Mouse (Mus musculus): ENCODE measurements at regions not wholly inside any gene's neighbourhood (a gene's known extent, or its start where the extent isn't known, plus 50 kb on each side); places are given as distances from the start of the nearest gene placed in this dataset.

DNA sequence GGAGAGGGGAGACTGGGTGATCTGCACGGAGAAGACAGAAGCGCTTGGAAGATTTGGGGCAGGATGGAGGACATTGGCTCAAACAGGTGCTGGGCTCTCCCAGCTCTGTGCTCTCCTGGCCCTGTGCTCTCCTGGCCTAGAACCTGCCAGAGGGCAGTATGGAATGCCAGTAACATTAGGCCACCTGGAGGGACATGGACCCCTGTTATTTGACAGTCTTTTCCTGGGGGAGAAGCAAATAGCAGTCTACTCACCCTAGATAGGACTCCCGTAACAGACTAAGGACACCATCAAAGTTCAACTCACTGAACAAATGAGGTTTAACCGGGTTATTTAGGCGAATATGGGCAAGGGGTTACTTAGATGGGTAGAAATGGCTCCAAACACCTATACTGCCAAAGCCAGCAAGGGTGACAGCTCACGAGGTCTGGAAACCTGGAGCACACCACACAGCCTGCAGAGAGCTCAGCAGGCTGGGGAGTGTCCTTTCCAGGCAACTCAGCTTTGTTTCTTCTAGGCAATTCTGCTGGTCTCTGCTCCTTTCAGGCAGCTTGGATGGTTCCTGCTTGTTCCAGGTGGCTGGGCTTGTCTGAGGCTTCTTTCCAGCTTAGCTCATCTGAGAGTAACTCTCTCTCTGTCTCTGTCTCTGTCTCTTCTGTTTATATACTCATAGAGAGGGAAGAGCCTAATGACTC, 1133.7 kb upstream of the Gulo start:
- in situ Hi-C loops (cut with MboI; ENCODE audit: low pct_unique_long_range_greater_than_20kb in 1 of 2, low sequenced_read_pairs in 2 of 2, unreplicated experiment in 1 of 2) = no loop called here

DNA sequence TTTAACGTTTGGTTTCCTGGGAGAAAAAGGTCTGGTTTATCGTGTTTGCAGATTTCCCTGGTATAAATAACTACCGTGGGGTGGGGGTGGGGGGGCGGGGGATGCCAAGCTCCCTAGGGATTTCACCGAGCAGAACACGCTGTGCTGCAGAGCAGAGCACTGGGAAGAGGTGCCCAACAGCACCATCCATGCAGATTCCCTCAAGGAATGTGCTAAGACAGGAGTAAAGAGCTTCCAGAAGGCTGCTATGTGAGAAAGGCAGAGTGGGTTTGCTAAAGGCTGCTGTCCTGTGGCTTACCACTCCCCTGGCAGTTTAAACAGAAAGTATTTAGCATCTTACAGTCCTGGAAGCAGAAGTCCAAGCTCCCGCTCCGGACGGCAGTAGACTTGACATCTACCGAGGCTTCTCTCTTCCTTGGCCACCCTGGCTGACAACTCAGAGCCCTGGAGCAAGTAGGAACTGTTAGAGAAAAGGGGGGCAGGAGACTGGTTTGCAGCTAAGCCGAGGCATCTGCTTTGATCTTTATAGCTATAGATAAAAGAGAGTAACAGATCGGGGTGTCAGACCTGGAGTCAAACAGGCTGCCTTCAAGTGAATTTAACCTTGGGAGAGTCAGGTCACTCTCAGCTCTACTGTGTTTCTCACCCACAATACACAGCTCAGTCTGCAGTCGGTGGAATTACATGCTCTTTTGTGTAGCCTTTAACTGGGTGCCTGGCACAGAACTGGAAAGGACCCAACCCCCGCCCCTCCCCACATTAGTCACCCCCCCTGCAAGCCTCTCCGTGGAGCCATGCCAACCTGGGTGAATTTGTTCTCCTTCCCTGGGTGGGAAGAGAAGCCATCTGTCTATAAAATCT, 1132.8 kb upstream of the Gulo start:
- in situ Hi-C loops (cut with MboI; ENCODE audit: low pct_unique_long_range_greater_than_20kb in 1 of 2, low sequenced_read_pairs in 2 of 2, unreplicated experiment in 1 of 2) = no loop called here

- in situ Hi-C loops (cut with MboI; ENCODE audit: low pct_unique_long_range_greater_than_20kb in 1 of 2, low sequenced_read_pairs in 2 of 2, unreplicated experiment in 1 of 2) = no loop called here
These were observed 1132.1 kb upstream of the Gulo start for GRCm38 (mm10) chr14:67141151-67141550.

DNA sequence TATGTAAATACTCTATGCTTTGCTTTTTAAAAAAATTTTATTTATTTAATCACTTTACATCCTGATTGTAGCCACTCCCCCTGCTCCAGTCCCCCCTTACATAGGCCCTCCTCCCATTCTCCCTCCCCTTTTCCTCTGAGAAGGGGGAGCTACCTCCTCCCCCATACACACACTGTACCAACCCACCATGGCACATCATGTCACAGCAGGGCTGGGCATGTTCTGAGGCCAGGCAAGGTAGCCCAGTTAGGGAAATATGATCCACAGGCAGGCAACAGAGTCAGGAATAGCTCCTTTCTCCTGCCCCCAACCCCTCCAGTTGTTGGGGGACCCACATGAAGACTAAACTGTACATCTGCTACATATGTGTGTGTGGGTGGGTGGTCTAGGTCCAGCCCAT, 1130.7 kb upstream of the Gulo start:
- in situ Hi-C loops (cut with MboI; ENCODE audit: low pct_unique_long_range_greater_than_20kb in 1 of 2, low sequenced_read_pairs in 2 of 2, unreplicated experiment in 1 of 2) = no loop called here

- in situ Hi-C loops (cut with MboI; ENCODE audit: low pct_unique_long_range_greater_than_20kb in 1 of 2, low sequenced_read_pairs in 2 of 2, unreplicated experiment in 1 of 2) = no loop called here
These were observed 1130.1 kb upstream of the Gulo start for GRCm38 (mm10) chr14:67139152-67139551.

DNA sequence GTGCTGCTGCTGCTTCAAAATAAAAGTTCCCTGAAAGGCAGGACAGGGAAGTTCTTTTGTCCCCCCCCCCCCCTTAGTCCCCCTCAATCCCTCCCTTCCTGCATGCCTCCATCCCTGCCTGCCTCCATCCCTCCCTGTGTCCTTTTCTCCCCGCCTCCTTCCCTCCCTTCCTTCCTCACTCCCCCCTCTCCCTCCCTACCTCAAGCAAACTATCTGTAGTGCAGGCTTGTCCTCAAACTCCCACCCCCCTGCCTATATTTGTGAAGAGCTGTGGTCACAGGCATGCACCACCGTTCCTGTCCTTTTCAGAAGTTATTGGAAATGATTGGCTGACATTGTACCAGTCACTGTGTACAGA, 1127.1 kb upstream of the Gulo start:
- in situ Hi-C loops (cut with MboI; ENCODE audit: low pct_unique_long_range_greater_than_20kb in 1 of 2, low sequenced_read_pairs in 2 of 2, unreplicated experiment in 1 of 2) = no loop called here

- in situ Hi-C loops (cut with MboI; ENCODE audit: low pct_unique_long_range_greater_than_20kb in 1 of 2, low sequenced_read_pairs in 2 of 2, unreplicated experiment in 1 of 2) = no loop called here
These were observed 1126.5 kb upstream of the Gulo start for GRCm38 (mm10) chr14:67135221-67136140.

- in situ Hi-C loops (cut with MboI; ENCODE audit: low pct_unique_long_range_greater_than_20kb in 1 of 2, low sequenced_read_pairs in 2 of 2, unreplicated experiment in 1 of 2) = no loop called here
These were observed 1124.2 kb upstream of the Gulo start for GRCm38 (mm10) chr14:67133221-67133620.

GRCm38 (mm10) chr14:67127118-67127517, 1118.1 kb upstream of the Gulo start:
- in situ Hi-C loops (cut with MboI; ENCODE audit: low pct_unique_long_range_greater_than_20kb in 1 of 2, low sequenced_read_pairs in 2 of 2, unreplicated experiment in 1 of 2) = no loop called here

DNA sequence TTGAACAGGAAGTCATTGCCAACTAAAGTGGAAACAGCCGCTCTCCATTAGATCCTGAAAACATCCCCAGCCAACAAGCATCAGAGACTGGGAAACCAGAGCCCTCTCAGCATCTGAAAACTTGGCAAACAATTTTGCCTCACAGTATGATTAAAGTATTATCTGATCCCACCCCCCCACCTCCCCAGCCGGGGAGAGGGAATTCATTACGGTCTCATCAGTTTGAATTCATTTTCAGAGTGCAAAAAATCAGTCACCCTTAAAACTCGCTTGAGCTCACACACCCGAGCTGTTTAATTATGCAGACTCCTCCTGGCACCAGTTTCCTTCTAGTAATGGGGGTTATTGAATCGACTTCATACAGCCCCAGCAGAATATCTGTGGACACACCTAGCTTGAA, 1117.2 kb upstream of the Gulo start:
- in situ Hi-C loops (cut with MboI; ENCODE audit: low pct_unique_long_range_greater_than_20kb in 1 of 2, low sequenced_read_pairs in 2 of 2, unreplicated experiment in 1 of 2) = no loop called here

GRCm38 (mm10) chr14:67123300-67123699, 1114.3 kb upstream of the Gulo start:
- in situ Hi-C loops (cut with MboI; ENCODE audit: low pct_unique_long_range_greater_than_20kb in 1 of 2, low sequenced_read_pairs in 2 of 2, unreplicated experiment in 1 of 2) = no loop called here
